Mouse (Mus musculus): ENCODE data around the gene Mtor. TPM values are rescaled to one million over a fixed set of nuclear protein-coding genes. Genes with fewer than 3 reads are reported as not detected.
A peak's percentile ranks its signal among the peaks of the same experiment; 100 is the strongest.

The Mtor gene
- polyA plus RNA-seq, 1 experiment from 2014 or later: 12.2 TPM

- WGBS: 65% methylated on average over 6 of the region's 6 CpGs
- ATAC-seq (ENCODE audit: low read depth): peak; percentile 47; the same call in 1 of the 2 replicates
- H3K4me3 ChIP-seq (ENCODE audit: low read length): no peak overlapping the region
- peaks cover 19% of the 10 kb centered on the region for H3K36me3 ChIP-seq (ENCODE audit: control insufficient read depth, insufficient read depth, low read length)
- no peaks in the 10 kb centered on the region for H3K27me3 ChIP-seq (ENCODE audit: control insufficient read depth, insufficient read depth, low read depth, low read length)
- no peak overlapping the region for H3K27ac ChIP-seq (ENCODE audit: low read length)
- H3K9ac ChIP-seq (ENCODE audit: low read length): no peak overlapping the region
- H3K4me2 ChIP-seq (ENCODE audit: low read depth, low read length): no peak overlapping the region
- no peaks in the 10 kb centered on the region for H3K9me3 ChIP-seq (ENCODE audit: control insufficient read depth, low read length)
- H3K4me1 ChIP-seq (replicated peaks; ENCODE audit: control insufficient read depth, insufficient read depth, low read length): no peaks in the 10 kb centered on the region
These were observed 64.7 kb downstream of the Mtor start for GRCm38 (mm10) chr4:148513021-148513559.

GRCm38 (mm10) chr4:148515313-148515712 lies 66.9 kb downstream of the Mtor start:
- H3K4me3 ChIP-seq (ENCODE audit: low read length): no peak overlapping the region
- no peaks in the 10 kb centered on the region for H3K27me3 ChIP-seq (ENCODE audit: control insufficient read depth, insufficient read depth, low read depth, low read length)
- 89% methylated on average over 2 of the region's 2 CpGs for WGBS
- H3K27ac ChIP-seq (ENCODE audit: low read length): no peak overlapping the region
- no peak for ATAC-seq (ENCODE audit: low read depth)
- no peaks in the 10 kb centered on the region for H3K4me1 ChIP-seq (replicated peaks; ENCODE audit: control insufficient read depth, insufficient read depth, low read length)
- H3K9ac ChIP-seq (ENCODE audit: low read length): no peak overlapping the region
- H3K4me2 ChIP-seq (ENCODE audit: low read depth, low read length): no peak overlapping the region
- H3K36me3 ChIP-seq (ENCODE audit: control insufficient read depth, insufficient read depth, low read length): peaks cover 11% of the 10 kb centered on the region
- H3K9me3 ChIP-seq (ENCODE audit: control insufficient read depth, low read length): no peaks in the 10 kb centered on the region

- Histone ChIP-seq H3K4me3 (ENCODE audit: low read length) (no peak overlapping the region), H3K27me3 (ENCODE audit: control insufficient read depth, insufficient read depth, low read depth, low read length) (no peaks in the 10 kb centered on the region), H3K4me2 (ENCODE audit: low read depth, low read length) (no peak overlapping the region), H3K27ac (ENCODE audit: low read length) (no peak overlapping the region), H3K36me3 (ENCODE audit: control insufficient read depth, insufficient read depth, low read length) (peaks cover 17% of the 10 kb centered on the region), H3K9ac (ENCODE audit: low read length) (no peak overlapping the region), H3K4me1 (replicated peaks; ENCODE audit: control insufficient read depth, insufficient read depth, low read length) (no peaks in the 10 kb centered on the region), H3K9me3 (ENCODE audit: control insufficient read depth, low read length) (no peaks in the 10 kb centered on the region)
- 63% methylated on average over 4 of the region's 4 CpGs for WGBS
- no peak for ATAC-seq (ENCODE audit: low read depth)
These were observed 69.4 kb downstream of the Mtor start for GRCm38 (mm10) chr4:148517809-148518208.

- no peaks in the 10 kb centered on the region for H3K27me3 ChIP-seq (ENCODE audit: control insufficient read depth, insufficient read depth, low read depth, low read length)
- 52% methylated on average over 5 of the region's 5 CpGs for WGBS
- H3K9ac ChIP-seq (ENCODE audit: low read length): no peak overlapping the region
- no peaks in the 10 kb centered on the region for H3K9me3 ChIP-seq (ENCODE audit: control insufficient read depth, low read length)
- H3K27ac ChIP-seq (ENCODE audit: low read length): no peak overlapping the region
- no peak overlapping the region for H3K4me2 ChIP-seq (ENCODE audit: low read depth, low read length)
- H3K36me3 ChIP-seq (ENCODE audit: control insufficient read depth, insufficient read depth, low read length): peaks cover 17% of the 10 kb centered on the region
- H3K4me3 ChIP-seq (ENCODE audit: low read length): no peak overlapping the region
- no peak for ATAC-seq (ENCODE audit: low read depth)
- H3K4me1 ChIP-seq (replicated peaks; ENCODE audit: control insufficient read depth, insufficient read depth, low read length): no peaks in the 10 kb centered on the region
These were observed 69.9 kb downstream of the Mtor start for GRCm38 (mm10) chr4:148518235-148518795.

GRCm38 (mm10) chr4:148523538-148523937 lies 75.1 kb downstream of the Mtor start:
- Histone ChIP-seq H3K27me3 (ENCODE audit: control insufficient read depth, insufficient read depth, low read depth, low read length) (no peaks in the 10 kb centered on the region), H3K4me1 (replicated peaks; ENCODE audit: control insufficient read depth, insufficient read depth, low read length) (no peaks in the 10 kb centered on the region), H3K9me3 (ENCODE audit: control insufficient read depth, low read length) (no peaks in the 10 kb centered on the region), H3K36me3 (ENCODE audit: control insufficient read depth, insufficient read depth, low read length) (peaks cover 35% of the 10 kb centered on the region), H3K4me2 (ENCODE audit: low read depth, low read length) (no peak overlapping the region), H3K9ac (ENCODE audit: low read length) (no peak overlapping the region), H3K27ac (ENCODE audit: low read length) (no peak overlapping the region), H3K4me3 (ENCODE audit: low read length) (no peak overlapping the region)
- 75% methylated on average over 7 of the region's 7 CpGs for WGBS
- no peak for ATAC-seq (ENCODE audit: low read depth)

- no peak overlapping the region for H3K27ac ChIP-seq (ENCODE audit: low read length)
- no peaks in the 10 kb centered on the region for H3K27me3 ChIP-seq (ENCODE audit: control insufficient read depth, insufficient read depth, low read depth, low read length)
- no peak overlapping the region for H3K4me2 ChIP-seq (ENCODE audit: low read depth, low read length)
- 88% methylated on average over 10 of the region's 10 CpGs for WGBS
- peaks cover 31% of the 10 kb centered on the region; the same call in 1 of the 2 replicates for H3K36me3 ChIP-seq (ENCODE audit: control insufficient read depth, insufficient read depth, low read length)
- no peak overlapping the region for H3K4me3 ChIP-seq (ENCODE audit: low read length)
- ATAC-seq (ENCODE audit: low read depth): no peak
- H3K9ac ChIP-seq (ENCODE audit: low read length): no peak overlapping the region
- no peaks in the 10 kb centered on the region for H3K9me3 ChIP-seq (ENCODE audit: control insufficient read depth, low read length)
- H3K4me1 ChIP-seq (replicated peaks; ENCODE audit: control insufficient read depth, insufficient read depth, low read length): no peaks in the 10 kb centered on the region
These were observed 78.9 kb downstream of the Mtor start for GRCm38 (mm10) chr4:148527158-148527910.

- no peak overlapping the region for H3K27ac ChIP-seq (ENCODE audit: low read length)
- H3K36me3 ChIP-seq (ENCODE audit: control insufficient read depth, insufficient read depth, low read length): peaks cover 28% of the 10 kb centered on the region
- no peak overlapping the region for H3K4me3 ChIP-seq (ENCODE audit: low read length)
- no peak for ATAC-seq (ENCODE audit: low read depth)
- no peaks in the 10 kb centered on the region for H3K9me3 ChIP-seq (ENCODE audit: control insufficient read depth, low read length)
- H3K9ac ChIP-seq (ENCODE audit: low read length): no peak overlapping the region
- H3K27me3 ChIP-seq (ENCODE audit: control insufficient read depth, insufficient read depth, low read depth, low read length): no peaks in the 10 kb centered on the region
- no peaks in the 10 kb centered on the region for H3K4me1 ChIP-seq (replicated peaks; ENCODE audit: control insufficient read depth, insufficient read depth, low read length)
- WGBS: 91% methylated on average over 5 of the region's 5 CpGs
- no peak overlapping the region for H3K4me2 ChIP-seq (ENCODE audit: low read depth, low read length)
These were observed 81.9 kb downstream of the Mtor start for GRCm38 (mm10) chr4:148530351-148530750.

GRCm38 (mm10) chr4:148530778-148531177 lies 82.4 kb downstream of the Mtor start:
- no peaks in the 10 kb centered on the region for H3K4me1 ChIP-seq (replicated peaks; ENCODE audit: control insufficient read depth, insufficient read depth, low read length)
- no peak overlapping the region for H3K9ac ChIP-seq (ENCODE audit: low read length)
- peaks cover 28% of the 10 kb centered on the region for H3K36me3 ChIP-seq (ENCODE audit: control insufficient read depth, insufficient read depth, low read length)
- H3K4me3 ChIP-seq (ENCODE audit: low read length): no peak overlapping the region
- H3K9me3 ChIP-seq (ENCODE audit: control insufficient read depth, low read length): no peaks in the 10 kb centered on the region
- H3K27ac ChIP-seq (ENCODE audit: low read length): no peak overlapping the region
- H3K4me2 ChIP-seq (ENCODE audit: low read depth, low read length): no peak overlapping the region
- 84% methylated on average over 6 of the region's 6 CpGs for whole genome bisulfite sequencing
- no peak for ATAC-seq (ENCODE audit: low read depth)
- no peaks in the 10 kb centered on the region for H3K27me3 ChIP-seq (ENCODE audit: control insufficient read depth, insufficient read depth, low read depth, low read length)

GRCm38 (mm10) chr4:148531341-148531740 lies 82.9 kb downstream of the Mtor start:
- no peak overlapping the region for H3K4me3 ChIP-seq (ENCODE audit: low read length)
- no peak overlapping the region for H3K9ac ChIP-seq (ENCODE audit: low read length)
- peaks cover 24% of the 10 kb centered on the region for H3K36me3 ChIP-seq (ENCODE audit: control insufficient read depth, insufficient read depth, low read length)
- H3K4me2 ChIP-seq (ENCODE audit: low read depth, low read length): no peak overlapping the region
- no peak for ATAC-seq (ENCODE audit: low read depth)
- WGBS: 58% methylated on average over 4 of the region's 4 CpGs
- H3K4me1 ChIP-seq (replicated peaks; ENCODE audit: control insufficient read depth, insufficient read depth, low read length): no peaks in the 10 kb centered on the region
- H3K27me3 ChIP-seq (ENCODE audit: control insufficient read depth, insufficient read depth, low read depth, low read length): no peaks in the 10 kb centered on the region
- H3K9me3 ChIP-seq (ENCODE audit: control insufficient read depth, low read length): no peaks in the 10 kb centered on the region
- no peak overlapping the region for H3K27ac ChIP-seq (ENCODE audit: low read length)

All from lung, embryonic 16.5 days (tissue).